Mouse (Mus musculus): ENCODE data around the gene 4933428G20Rik.

The 4933428G20Rik gene

DNA sequence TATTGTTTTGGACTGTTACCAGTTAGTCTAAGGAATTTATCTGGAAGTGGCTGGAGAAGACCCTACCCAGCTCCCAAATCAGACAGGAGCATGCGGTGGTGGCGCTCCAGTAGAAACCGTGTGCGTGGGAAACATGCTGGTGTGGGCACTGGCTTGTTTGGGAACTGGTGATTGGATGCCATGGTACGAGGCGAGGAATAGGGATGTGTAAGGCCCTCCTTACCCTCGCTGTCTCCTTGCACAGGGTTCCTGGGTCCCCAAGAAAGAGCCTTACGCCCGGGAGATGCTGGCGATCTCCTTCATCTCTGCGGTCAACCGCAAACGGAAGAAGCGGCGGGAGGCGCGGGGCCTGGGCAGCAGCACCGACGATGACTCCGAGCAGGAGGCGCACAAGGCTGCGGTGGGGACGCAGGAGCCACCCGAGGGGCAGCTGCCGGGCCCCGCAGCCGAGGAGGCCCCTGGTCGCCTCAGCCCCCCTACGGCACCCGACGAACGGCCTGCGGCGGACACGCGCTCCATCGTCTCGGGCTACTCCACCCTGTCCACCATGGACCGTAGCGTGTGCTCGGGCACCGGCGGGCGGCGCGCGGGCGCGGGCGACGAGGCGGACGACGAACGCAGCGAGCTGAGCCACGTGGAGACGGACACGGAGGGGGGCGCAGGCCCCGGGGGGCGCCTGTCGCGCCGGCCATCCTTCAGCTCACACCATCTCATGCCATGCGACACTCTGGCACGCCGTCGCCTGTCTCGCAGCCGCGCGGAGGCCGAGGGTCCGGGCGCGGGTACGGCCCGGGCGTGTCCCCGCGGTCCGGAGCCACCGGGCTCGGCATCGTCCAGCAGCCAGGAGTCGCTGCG, at the start of gene 4933428G20Rik:
Gene 4933428G20Rik, minus strand, starts transcription at position 476 of the 855 bp plus-strand sequence.
- in situ Hi-C loops (cut with MboI, MseI): no loop called here

DNA sequence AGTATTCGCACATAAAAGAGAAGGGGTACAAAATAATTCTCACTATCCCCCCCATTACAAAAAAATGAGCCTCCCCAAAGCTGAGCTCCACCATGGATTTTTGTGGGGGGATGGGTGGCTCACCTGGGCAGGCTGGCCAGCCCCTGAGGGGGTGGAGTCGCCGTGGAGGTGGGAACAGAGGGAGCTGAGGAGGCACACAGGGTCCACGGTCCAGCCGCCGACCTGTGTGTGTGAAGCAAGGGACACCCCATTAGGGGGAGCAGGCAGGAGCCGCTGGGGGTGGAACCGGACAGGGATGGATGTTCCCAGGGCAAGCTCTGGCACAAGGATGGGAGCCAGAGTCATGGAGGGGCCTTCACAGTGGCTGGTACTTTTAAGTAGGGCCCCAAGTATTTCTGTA, 48.6 kb upstream of the 4933428G20Rik start:
- in situ Hi-C loops (cut with MboI, MseI): loop anchor here (10.0 kb wide), 1 partner anchor 1296 kb away; no protein-coding TSS in a partner anchor

DNA sequence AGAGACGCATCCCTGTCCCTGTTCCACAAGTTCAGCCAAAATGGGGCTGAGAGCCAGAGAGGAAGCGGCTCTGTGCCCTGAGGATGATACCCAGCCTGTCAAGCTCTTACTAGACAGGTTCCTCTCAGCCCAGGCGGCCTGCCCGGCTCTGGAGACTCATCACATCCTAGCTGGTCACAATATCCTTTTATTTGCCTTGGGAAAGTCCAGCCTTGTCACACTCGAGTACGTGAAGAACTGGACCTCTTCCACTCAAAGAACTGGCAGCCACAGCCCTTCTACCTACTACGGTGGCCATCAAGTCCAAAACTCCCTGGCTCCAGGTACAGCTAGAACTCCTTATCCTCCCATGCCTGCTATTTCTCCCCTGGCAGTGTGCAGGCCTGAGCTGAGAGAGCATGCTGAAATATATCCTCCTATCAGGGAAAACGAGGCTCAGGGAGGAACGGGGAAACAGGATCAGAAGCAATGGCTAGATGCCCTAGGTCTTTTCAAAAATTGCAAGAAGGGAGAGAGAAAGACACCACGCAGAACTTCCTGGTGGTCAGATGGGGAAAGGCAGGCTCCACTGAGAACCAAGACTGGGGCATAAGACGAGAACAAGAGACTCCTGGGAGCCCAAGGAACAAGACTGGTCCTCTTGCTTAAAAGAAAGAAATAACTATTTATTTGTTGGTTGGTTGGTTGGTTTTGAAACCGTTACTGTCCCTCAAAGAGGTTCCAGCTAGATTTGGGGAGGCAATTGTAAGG, 48.0 kb upstream of the 4933428G20Rik start:
- in situ Hi-C loops (cut with MboI, MseI): loop anchor here (10.0 kb wide), 1 partner anchor 1297 kb away; no protein-coding TSS in a partner anchor

DNA sequence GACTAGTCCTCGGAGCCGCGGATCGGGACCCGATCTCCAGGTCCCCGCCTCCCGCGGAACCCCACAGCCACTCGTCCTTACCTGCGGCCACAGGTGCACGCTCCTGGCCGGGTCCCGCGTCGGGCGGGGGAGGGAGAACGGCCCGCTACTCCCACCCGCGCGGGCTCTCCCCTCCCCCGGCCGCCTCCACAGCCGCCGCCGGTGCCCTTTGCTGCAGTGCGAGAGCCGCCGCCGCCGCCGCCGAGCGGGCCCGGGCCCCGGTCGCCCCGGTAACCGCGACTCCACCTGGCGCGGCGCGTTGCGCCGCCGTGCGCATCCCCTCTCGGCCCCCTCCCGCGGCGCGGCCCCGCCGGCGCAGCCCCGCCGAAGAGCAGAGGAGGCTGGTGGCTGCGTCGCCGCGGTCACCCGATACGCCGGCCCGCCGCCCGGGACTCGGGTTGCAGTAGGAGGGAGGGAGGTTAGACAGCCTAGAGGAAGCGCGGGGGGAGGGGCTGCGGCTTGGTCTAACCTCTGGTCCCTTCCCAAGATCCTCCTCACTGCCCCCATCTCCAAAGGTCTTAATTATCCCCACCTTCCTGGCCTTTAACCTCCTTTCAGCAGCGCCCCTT, 46.8 kb upstream of the 4933428G20Rik start:
- in situ Hi-C loops (cut with MboI, MseI): loop anchor here (10.0 kb wide), 1 partner anchor 1298 kb away; no protein-coding TSS in a partner anchor

DNA sequence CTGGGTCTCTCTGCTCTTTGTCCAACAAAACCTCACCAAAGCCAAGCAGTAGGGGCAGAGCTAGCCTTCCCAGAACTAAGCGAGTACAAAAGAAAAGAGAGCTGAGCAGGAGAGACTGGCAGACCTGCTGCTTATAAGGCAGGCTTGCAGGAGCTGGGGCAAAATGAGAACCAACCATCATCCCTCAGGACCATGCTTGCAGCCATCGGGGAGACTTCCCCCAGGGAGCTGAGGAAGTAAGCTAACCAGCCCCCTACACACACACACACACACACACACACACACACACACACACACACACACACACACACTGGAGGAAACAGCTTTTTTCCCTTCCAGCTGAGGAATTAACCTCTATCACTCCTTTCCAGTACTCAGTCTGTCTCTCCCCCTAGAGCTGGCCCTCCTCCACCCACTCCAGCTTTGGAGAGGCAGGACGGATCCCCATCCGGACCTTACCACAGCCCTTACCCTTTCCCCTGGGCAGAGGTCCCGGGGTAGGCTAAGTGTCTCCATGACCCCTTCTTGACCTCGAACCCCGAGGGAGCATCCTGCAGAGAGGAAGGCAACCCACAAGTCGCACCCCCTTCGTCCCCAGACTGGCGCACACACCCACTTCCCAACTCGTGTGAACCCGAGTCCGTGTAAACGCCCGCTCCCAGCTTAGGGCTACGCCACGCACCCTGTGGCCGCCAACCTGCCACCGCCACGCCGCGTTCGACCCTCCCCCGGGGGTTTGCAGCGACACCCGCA, 45.8 kb upstream of the 4933428G20Rik start:
- in situ Hi-C loops (cut with MboI, MseI): loop anchor here (10.0 kb wide), 1 partner anchor 1299 kb away; no protein-coding TSS in a partner anchor

DNA sequence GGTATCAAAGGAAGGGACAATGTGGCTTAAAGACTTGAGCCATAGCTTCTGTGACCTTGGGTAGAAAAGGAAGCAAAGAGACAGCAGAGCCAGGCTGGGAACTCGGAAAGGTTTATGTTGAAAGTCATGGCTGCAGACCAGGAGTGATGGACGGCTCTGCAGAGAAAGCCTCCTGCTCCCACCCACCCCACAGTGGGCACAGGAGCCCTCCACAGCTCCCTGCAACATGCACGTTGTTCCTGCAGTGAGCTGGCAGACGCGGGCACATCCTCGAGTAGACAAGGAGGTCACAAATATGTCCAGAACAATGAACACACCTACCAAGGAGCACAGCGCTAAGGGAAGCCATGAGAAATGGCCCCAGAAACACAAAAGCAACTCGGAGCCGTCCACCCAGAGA, 43.7 kb upstream of the 4933428G20Rik start:
- in situ Hi-C loops (cut with MboI, MseI): loop anchor here (10.0 kb wide), 1 partner anchor 1301 kb away; no protein-coding TSS in a partner anchor

DNA sequence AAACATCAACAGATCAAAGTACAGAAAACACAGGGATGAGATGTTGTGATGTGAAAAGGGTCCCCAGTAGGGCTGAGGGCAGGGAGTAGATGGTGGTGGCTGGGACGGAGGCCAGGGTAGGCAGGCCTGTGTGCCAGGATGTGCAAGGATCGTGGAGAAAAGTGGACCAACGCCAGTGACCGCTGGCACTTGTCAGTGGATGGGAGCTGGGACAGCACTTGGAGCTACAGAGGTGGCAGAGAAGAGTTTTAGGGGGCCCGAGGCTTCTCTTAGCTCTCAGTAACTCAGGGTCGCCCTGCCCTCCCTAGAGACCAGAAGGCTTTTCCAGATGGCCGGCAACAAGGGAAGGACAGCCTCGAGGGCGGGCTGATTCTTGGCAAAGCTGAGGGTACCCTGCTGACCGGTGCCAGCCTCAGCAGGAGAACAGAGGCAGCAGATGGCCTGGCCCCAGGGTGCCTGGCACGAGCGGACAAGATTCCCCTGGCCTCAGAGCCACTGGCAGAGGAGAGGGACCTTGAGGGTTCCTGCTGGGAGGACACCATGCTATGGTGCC, 43.1 kb upstream of the 4933428G20Rik start:
- in situ Hi-C loops (cut with MboI, MseI): loop anchor here (10.0 kb wide), 1 partner anchor 1302 kb away; no protein-coding TSS in a partner anchor

DNA sequence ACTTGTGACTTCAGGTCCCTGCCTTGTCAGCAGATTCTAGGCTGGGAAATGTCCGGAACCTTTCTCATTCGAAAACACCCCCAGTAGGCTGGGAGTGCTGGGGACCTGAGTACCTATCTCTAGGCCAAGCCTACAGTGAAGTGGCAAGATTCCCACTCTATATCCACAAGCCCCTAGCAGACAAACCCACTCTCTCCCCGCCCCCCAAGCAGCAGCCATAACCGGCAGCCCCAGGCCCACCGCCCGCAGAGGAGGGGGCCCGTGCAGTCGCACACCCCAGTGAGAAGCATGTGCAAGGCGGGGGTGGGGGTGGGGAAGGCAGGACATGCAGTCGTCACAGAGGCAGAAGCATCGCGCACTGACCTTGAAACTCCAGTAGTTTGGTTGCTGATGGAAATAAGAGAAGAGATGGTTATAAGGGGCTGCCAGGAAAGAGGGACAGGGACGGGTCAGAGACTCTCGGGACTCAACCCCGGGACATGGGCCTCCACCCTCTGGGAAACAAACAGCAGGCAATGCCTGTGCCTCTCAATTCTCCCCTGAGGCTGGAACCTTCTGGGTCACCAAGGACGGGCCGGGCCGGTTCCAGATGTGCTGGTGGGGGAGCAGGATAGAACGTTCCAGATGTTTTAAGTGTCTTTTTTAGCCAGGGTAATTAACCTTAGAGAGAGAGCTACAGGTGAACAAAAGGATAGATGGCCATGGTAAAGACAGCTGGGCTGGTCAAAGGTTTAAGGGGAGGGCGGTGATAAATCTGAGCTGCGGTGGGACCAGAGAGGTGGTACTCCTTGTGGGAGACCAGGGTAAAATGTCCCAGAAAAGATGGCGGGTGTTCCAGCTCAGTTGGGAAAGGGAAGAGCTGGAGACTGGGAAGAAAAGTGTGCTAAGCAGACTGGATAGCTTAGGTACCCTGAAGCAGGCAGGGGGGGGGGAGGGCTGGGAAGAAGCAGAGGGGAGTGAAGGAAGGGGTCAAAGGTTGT, 42.3 kb upstream of the 4933428G20Rik start:
- in situ Hi-C loops (cut with MboI, MseI): loop anchor here (10.0 kb wide), 1 partner anchor 1302 kb away; no protein-coding TSS in a partner anchor

DNA sequence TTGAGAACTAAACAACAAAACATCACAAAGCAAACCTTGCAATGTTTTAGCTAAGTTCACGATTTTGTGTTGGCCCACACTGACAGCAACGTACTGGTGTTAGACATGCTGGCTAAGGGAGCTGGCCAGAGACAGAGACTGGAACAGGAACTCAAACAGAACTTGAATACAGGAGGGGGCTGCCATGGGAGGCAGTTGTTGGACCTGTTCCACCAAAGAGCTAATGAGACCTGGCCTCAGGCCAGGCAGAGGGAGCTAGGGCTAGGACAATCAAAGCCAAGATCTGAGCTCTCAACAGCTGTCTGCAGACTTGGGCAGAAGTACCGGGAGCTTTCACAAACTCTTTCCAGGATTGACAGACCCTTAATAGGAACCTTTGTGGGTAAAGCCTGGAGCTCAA, 40.5 kb upstream of the 4933428G20Rik start:
- in situ Hi-C loops (cut with MboI, MseI): loop anchor here (10.0 kb wide), 1 partner anchor 1304 kb away; no protein-coding TSS in a partner anchor

DNA sequence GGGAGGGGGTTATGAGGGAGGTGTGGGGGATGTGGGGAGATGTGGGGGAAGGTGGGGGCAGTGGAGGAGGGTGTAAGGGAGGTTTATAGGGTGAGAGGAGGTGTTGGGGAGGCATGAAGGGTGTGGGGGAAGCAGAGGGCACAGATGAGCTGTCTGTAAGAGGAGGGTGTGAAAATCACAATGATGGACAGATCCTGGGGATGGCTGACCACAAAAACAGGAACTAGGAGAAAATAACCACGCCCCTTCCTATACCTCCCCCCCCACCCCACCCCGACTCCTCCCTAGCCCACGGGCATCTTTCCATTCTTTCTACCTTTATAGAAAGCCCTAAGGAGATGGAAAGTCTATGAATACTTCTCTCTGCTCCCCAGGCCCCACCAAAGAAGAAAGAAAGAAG, 40.0 kb upstream of the 4933428G20Rik start:
- in situ Hi-C loops (cut with MboI, MseI): loop anchor here (10.0 kb wide), 1 partner anchor 1305 kb away; no protein-coding TSS in a partner anchor

DNA sequence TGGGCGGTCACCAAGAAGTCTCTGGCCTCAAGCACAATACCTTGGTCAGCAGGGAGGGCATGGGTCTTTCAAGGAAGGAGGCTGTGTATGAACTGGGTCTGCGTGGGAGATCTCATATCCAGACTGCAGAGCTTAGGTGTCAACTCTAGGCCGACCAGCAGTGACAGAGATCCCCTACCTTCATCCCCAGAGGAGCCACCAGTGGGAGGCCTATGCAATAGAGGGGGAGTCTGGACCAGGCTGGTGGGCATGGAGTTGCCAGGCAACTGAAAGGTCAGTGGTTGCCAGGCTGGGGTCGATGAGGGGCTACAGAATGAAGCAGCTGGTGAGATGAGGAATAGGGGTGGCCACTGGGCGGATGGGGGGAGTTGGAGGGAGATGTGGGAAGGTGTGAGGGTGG, 39.5 kb upstream of the 4933428G20Rik start:
- in situ Hi-C loops (cut with MboI, MseI): loop anchor here (10.0 kb wide), 1 partner anchor 1305 kb away; no protein-coding TSS in a partner anchor

DNA sequence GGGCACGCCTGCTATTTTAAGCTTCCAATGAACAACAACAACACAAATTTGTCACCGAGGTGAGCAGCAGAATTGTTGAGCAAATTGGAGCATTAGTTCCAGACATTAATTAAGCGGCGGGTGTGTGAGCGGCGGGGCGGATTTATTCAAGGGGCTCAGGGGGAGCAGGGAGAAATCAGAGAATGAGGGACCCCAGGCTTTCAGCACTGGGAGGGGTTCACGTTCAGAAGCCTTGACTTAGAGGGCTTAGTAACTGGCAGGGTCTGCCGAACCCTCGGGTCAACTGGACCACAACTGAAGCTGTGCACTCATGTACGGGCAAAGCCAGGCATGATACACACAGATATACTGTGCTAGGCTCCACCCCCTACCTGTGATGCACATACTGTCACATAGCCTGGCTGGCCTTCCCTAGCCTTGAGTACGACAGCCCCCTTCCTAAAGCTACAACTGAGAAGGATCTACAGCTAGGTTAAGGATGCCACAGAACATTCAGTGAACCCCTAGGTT, 37.5 kb upstream of the 4933428G20Rik start:
- in situ Hi-C loops (cut with MboI, MseI): no loop called here

DNA sequence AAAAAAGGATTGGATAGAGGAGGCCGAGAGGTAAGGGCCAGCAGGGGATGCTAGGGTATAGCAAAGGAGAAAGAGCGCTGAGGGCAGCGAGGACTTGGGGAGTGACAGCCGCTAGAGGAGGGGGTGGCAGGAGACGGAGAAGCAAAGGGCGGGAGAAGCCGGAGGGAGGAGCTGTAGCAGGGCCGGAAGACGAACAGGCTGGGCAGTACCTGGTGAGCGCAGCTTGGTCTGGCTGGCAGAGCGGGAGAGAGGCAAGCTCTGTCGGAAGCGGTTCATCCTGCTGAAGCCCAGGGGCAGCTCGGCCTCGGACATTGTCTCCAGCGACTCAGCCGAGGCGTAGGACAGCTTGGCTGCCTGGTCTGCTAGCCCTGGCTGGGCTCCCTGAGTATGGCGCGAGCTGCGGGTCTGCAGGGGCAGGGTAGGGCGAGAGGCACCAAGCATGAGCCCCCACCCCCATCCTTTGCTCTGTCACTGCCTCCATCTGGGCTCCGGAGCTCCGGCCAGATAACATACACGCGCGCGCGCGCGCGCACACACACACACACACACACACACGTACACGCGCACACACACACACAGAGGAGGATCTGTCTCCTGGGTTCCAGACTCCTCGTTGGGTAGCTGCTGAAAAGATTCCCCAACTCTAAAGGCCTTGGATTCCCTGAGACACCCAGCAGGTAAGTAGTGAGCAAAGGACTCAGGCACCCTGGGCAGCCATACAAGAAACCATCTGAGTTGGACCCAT, 36.9 kb upstream of the 4933428G20Rik start:
- in situ Hi-C loops (cut with MboI, MseI): no loop called here

DNA sequence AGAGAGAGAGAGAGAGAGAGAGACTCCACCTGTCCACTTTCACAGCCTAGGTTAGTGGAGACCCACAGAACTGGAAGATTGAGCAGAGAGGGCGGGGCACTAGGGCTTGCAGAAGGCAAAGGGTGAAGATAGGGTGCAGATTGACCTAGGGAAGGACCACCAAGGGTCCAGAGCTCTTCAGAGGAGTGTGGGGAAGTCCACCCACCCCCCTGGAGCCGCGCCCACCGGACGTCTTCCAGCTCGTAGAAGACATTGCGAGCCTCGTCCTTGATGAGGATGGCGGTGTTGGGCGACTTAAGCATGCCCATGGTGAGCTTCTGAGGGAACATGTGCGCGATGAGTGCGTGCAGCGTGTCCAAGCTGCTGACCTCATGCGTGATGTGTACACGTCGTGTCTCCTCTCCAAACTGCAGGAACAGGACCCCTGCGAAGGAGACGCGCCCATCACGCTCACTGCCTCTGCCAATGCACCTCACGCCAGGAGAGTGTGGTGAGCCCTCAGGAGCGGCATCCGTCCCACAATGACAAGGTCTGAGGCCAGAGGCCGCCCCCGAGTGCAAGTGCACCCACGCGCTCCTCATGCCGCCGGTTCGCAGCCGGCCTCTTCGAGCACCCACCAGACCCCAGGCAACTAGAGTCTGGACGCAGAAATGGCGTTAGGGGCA, 36.1 kb upstream of the 4933428G20Rik start:
- in situ Hi-C loops (cut with MboI, MseI): no loop called here

DNA sequence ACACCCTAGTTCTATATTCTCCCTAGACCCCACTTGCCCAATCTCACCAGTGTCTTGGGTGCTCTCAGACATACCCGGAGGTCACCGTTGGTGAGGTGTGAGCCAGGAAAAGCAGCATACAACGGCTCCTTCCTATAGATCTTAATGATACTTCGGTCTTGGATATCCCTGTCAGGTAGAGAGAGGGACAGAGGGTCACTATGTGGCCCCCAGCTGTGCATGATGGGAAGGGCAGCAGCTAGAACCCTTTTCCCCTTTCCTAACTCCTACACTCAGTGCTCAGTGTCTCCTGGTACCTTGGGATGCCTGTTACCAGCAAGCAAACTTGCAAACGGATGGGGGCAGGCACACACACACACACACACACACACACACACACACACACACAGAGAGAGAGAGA, 35.5 kb upstream of the 4933428G20Rik start:
- in situ Hi-C loops (cut with MboI, MseI): no loop called here

DNA sequence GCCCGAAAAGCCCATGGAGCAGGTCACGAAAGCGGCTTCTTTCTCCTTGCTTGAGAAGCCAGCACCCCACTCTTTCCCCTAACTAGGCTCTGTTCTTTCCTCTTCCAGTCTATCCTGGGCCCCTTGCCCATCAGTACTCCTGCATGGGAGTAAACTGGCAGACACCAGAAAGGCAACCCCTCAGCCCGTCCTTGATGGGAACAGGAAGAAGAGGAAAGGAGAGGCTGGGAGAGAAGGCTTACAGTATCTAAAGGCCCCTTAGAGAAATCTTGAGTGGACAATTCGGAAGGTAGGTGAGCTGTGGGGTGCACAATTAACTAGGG, 35.1 kb upstream of the 4933428G20Rik start:
- in situ Hi-C loops (cut with MboI, MseI): no loop called here

DNA sequence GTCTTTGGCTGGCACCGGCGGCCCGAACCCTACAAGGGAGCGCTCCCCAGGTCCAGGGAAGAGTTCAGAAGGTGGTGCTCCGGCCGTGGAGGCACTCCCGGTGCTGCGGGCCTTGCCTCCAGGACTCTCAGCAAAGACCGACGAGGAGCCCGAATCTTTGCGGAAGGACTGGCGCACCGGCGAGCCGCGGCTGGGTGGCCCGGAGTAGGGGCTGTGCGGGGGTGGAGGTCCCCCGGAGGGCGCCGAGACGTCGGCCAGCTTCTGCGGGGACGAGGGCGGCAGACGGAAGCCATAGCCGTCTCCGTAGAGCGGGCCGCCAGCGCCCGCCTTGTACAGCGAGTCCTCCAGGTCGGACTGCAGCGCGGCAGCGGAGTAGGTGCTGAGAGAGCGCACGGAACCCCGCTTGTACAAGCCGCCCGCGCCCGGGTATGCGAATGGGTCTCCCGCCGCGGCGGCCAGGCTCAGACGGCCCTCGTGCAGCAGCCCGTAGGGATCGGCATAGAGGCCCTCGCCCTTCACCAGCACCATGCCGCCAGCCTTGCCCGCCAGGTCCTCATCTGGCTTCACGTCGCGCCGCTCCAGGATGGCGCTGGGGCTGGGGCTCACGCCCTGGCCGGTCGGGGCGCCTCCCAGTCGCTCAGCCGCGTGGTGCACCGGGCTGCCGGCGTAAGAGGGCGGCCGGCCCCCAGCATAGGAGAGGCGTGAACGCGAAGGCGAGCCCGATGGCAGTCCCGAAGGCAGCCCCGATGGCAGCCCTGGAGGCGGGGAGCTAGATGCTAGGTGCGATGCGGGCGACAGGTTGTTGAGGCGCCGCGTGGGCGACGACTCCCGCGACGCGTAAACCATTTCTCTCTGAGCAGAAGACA, 34.5 kb upstream of the 4933428G20Rik start:
- in situ Hi-C loops (cut with MboI, MseI): loop anchor here (5.0 kb wide), 1 partner anchor 93 kb away; the partner anchor contains the start of gene Epop
